Mouse (Mus musculus) embryonic fibroblast, embryonic 13.5 days (primary cell): ENCODE measurements at regions not wholly inside any gene's neighbourhood (a gene's known extent, or its start where the extent isn't known, plus 50 kb on each side); places are given as distances from the start of the nearest gene placed in this dataset.
"Not testable (repeated sequence)": the region's sequence is repeated elsewhere in the genome, so short reads cannot be mapped to it uniquely, and the experiment has no call there.

Source experiments
- H3K27ac ChIP-seq: 2 replicates; pipeline ENCODE4 v1.5.1; 2012; ENCODE audit warnings: low read length, control low read depth, inconsistent platforms; ENCODE audit not compliant: insufficient read depth
- H3K4me1 ChIP-seq: 2 replicates; pipeline ENCODE4 v1.6.1; 2011; ENCODE audit warnings: low read length; ENCODE audit not compliant: control insufficient read depth, insufficient read depth
- H3K4me3 ChIP-seq: 2 replicates; pipeline ENCODE4 v1.5.1; 2011; ENCODE audit warnings: mild to moderate bottlenecking, control low read depth, low read length; ENCODE audit not compliant: insufficient read depth
- CTCF ChIP-seq: IDR thresholded peaks from 2 replicates; pipeline ENCODE4 v1.5.1; 2011; ENCODE audit warnings: mild to moderate bottlenecking, control low read depth, low read length, moderate library complexity, borderline replicate concordance; ENCODE audit not compliant: insufficient read depth
- POLR2A ChIP-seq: IDR thresholded peaks from 2 replicates; pipeline ENCODE4 v1.6.1; 2011; ENCODE audit warnings: low read depth, mild to moderate bottlenecking, control low read depth, low read length, moderate library complexity

DNA sequence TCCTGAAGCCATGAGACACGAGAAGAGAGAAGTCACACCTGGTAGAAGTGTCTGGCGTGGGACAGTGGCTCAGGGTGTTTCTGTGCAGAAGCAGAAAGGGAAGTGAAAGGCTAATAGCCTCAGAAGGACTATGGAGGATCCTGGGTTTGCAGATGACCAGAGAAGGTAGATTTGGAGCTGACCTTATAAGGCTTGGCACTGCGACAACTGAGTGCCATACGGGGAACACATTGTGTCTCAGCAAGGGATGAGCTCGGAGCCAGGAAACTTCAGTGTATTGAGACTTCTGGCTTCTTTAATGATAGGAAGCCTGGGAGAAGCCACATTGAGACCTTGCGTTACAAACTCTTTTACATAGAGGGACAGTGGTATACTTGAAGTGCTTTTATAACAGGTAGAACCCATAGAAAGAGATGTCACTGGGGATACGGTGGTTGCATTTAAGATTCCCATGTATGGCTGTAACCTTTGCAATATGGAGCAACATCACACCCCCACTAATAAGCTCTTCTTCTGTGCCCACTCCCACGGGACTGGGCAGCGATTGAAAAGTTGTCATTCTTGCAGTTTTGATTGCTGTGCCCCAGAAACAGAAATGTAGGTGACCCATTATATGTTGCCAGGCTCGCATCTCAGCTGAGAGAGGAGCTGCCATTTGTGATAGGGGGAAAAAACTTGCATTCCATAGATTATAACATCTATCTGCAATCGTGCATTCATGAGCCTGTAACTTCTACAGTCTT is 61.8 kb upstream of the Dync1i1 start:
- Histone ChIP-seq H3K27ac (no peak overlapping the region), H3K4me3 (no peak overlapping the region), H3K4me1 (no peaks in the 10 kb centered on the region)
- no peak for TF ChIP-seq CTCF

- Histone ChIP-seq H3K27ac (no peak overlapping the region), H3K4me1 (no peaks in the 10 kb centered on the region), H3K4me3 (no peak overlapping the region)
- TF ChIP-seq CTCF (peak; percentile 80; the same call in 1 of the 2 replicates), POLR2A (no peak)
Measured at GRCm38 (mm10) chr6:5645150-5645732, 80.2 kb upstream of the Dync1i1 start.

DNA sequence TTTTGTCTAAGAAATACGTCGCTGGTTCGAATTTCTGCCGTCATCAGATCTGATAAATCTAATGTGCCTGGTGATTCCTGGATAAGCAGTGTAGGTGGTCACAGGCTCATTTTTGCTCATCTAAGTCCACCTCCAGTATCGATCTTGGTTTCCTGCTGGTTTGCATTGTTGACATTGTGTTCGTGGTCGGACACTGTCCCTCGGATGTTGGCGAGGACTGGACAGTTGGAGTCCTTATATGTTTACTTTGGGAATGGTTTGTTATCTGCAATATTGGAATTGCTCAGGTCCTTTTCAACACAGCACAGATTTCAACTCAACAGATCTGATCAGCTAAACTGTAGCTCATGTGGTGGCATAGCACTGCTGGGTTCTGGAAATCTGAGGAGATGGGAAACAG is 91.2 kb upstream of the Dync1i1 start:
- no peak for TF ChIP-seq POLR2A
- no peak for TF ChIP-seq CTCF
- no peak overlapping the region for H3K4me3 ChIP-seq
- H3K4me1 ChIP-seq: no peaks in the 10 kb centered on the region
- no peak overlapping the region for H3K27ac ChIP-seq

- no peak for TF ChIP-seq POLR2A
- TF ChIP-seq CTCF: peak; percentile 20; the same call in 1 of the 2 replicates
- Histone ChIP-seq H3K4me1 (no peaks in the 10 kb centered on the region), H3K4me3 (no peak overlapping the region)
Measured at GRCm38 (mm10) chr6:5633036-5633708, 92.3 kb upstream of the Dync1i1 start.

GRCm38 (mm10) chr6:5624085-5624484 is 101.4 kb upstream of the Dync1i1 start:
- Histone ChIP-seq H3K4me3 (no peak overlapping the region), H3K4me1 (peaks cover 8% of the 10 kb centered on the region; the same call in 1 of the 2 replicates), H3K27ac (peak overlapping the region; percentile 87)
- no peak for TF ChIP-seq POLR2A

More at GRCm38 (mm10) chr6:5633036-5633708, 92.3 kb upstream of the Dync1i1 start:
- H3K27ac ChIP-seq: no peak overlapping the region

GRCm38 (mm10) chr6:5621582-5621981 is 103.9 kb upstream of the Dync1i1 start:
- no peak overlapping the region for H3K4me3 ChIP-seq
- TF ChIP-seq POLR2A (no peak), CTCF (no peak)
- peaks cover 8% of the 10 kb centered on the region; the same call in 1 of the 2 replicates for H3K4me1 ChIP-seq
- H3K27ac ChIP-seq: no peak overlapping the region

- H3K27ac ChIP-seq: no peak overlapping the region
- TF ChIP-seq POLR2A: no peak
- H3K4me3 ChIP-seq: no peak overlapping the region
- H3K4me1 ChIP-seq: no peaks in the 10 kb centered on the region
Measured at GRCm38 (mm10) chr6:5594011-5594410, 97.9 kb upstream of the Pdk4 start.

GRCm38 (mm10) chr6:5589635-5590034 is 93.5 kb upstream of the Pdk4 start:
- Histone ChIP-seq H3K27ac (no peak overlapping the region), H3K4me3 (no peak overlapping the region), H3K4me1 (no peaks in the 10 kb centered on the region)
- TF ChIP-seq POLR2A (no peak), CTCF (peak; percentile 91)

DNA sequence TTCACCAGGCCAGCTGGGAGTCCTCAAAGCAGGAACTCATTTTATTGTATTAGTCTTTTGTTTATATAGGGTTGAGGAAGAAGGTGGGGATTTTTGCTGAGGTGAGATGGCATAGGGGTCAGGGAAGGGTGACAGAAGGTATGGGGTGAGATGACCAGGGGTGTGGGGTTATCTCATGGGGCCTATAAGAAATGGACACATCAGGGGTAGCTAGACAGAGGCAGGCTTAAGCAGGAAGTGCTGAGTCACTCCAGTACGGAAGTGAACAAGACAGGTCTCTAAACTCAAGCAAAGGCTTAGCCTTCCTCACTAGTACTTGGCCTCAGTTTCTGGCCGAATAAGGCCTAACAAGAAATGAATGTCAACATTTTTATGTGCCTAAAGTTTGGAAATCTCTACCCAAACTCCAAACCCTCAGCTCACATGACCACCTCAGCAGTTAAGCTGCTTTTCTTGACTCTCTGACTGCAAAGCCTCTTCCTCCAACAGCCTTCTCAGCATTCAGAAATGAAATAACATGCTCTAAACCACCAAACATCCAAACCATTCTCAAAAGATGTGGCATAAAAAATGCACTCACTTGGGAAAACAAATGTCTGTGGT is 86.9 kb upstream of the Pdk4 start:
- peak overlapping the region; percentile 98 for H3K27ac ChIP-seq
- TF ChIP-seq CTCF (no peak), POLR2A (no peak)
- H3K4me1 ChIP-seq: peaks cover 8% of the 10 kb centered on the region; the same call in 1 of the 2 replicates
- no peak overlapping the region for H3K4me3 ChIP-seq

- H3K4me3 ChIP-seq, H3K27ac ChIP-seq, H3K4me1 ChIP-seq: not testable (repeated sequence)
Measured at GRCm38 (mm10) chr6:5576891-5577290, 80.8 kb upstream of the Pdk4 start.
